Mouse (Mus musculus): ENCODE results near the gene Arpc2.

DNA sequence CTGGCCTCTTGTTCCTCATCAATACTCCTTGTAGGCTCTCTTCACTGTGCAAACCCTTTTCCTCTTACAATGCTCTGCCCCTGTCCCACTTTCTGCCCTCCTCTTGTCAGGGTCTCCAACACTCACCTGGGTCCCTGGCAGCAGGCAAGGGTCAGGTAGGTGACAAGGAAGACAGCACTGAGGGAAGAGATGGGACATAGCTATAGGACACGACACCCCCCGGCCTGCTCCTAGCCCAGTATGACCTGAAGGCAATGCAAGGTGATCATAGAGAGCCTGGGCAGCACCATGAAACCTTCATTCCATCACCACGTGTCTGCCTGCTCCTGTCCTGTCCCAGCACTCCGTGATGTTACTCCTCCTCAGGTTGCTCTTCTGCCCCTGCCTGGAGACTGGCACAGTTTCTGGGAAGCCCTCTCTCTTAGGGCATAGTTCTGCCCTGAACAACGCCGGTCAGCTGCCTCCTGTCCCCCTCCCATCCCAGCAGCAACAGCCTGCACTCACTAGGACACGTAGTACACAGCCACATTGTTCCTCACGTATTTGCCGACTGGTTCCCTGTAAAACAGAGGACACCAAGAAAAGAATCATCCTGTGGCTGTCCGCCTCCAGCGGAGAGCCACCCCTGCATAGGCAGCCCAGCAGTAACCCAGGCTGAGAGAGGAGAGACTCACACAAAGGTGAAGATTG lies 56.6 kb downstream of the Arpc2 start:
- TF ChIP-seq CTCF (IDR thresholded peaks at IDR 0.05 in 2 of 3, conservative IDR thresholded peaks at IDR 0.05 in 1 of 3; ENCODE audit: control insufficient read depth in 1 of 3, insufficient read depth in 1 of 3, low read depth in 2 of 3, low read length in 3 of 3, poor library complexity in 1 of 3, severe bottlenecking in 1 of 3) (no peak), POLR2A (IDR thresholded peaks at IDR 0.05; ENCODE audit: control insufficient read depth in 1 of 2, insufficient read depth in 1 of 2, low read depth in 1 of 2, low read length in 2 of 2, poor library complexity in 1 of 2) (no peak), TBP (IDR thresholded peaks at IDR 0.05; ENCODE audit: low read depth, low read length) (no peak), HCFC1 (IDR thresholded peaks at IDR 0.05; ENCODE audit: low read depth, low read length) (no peak), MAZ (IDR thresholded peaks at IDR 0.05; ENCODE audit: low read depth, low read length) (no peak), ZMIZ1 (IDR thresholded peaks at IDR 0.05; ENCODE audit: low read depth, low read length) (no peak)

Data from MEL (cell line).